Mouse (Mus musculus) lung, postnatal 14 days (tissue): ENCODE data around the gene Lsm11.

Source experiments
- DNase-seq: peaks from one replicate; pipeline ENCODE4 v3.0.0; 2021

Gene Lsm11

GRCm38 (mm10) chr11:45926640-45927082 lies 18.1 kb downstream of the Lsm11 start:
- DNase-seq, result peak; percentile 79

- no peak for DNase-seq
Measured at GRCm38 (mm10) chr11:45925436-45925835, 19.3 kb downstream of the Lsm11 start.

- no peak for DNase-seq
Measured at GRCm38 (mm10) chr11:45921480-45921898, 23.2 kb downstream of the Lsm11 start.

- no peak for DNase-seq
Measured at GRCm38 (mm10) chr11:45921026-45921425, 23.7 kb downstream of the Lsm11 start.

GRCm38 (mm10) chr11:45918836-45919235 lies 25.9 kb downstream of the Lsm11 start:
- DNase-seq, result no peak

- no peak for DNase-seq
Measured at GRCm38 (mm10) chr11:45918018-45918417, 26.7 kb downstream of the Lsm11 start.

GRCm38 (mm10) chr11:45916196-45916595 lies 28.5 kb downstream of the Lsm11 start:
- DNase-seq, result no peak

- no peak for DNase-seq
Measured at GRCm38 (mm10) chr11:45910701-45911100, 34.0 kb downstream of the Lsm11 start.

- DNase-seq, result no peak
Measured at GRCm38 (mm10) chr11:45908894-45909293, 35.8 kb downstream of the Lsm11 start.

GRCm38 (mm10) chr11:45908070-45908469 lies 36.7 kb downstream of the Lsm11 start:
- no peak for DNase-seq

- no peak for DNase-seq
Measured at GRCm38 (mm10) chr11:45907301-45907700, 37.4 kb downstream of the Lsm11 start.

- DNase-seq, result no peak
Measured at GRCm38 (mm10) chr11:45906109-45906786, 38.5 kb downstream of the Lsm11 start.

- DNase-seq, result no peak
Measured at GRCm38 (mm10) chr11:45900233-45901015, 44.3 kb downstream of the Lsm11 start.

GRCm38 (mm10) chr11:45897392-45897791 lies 47.3 kb downstream of the Lsm11 start:
- DNase-seq, result no peak

GRCm38 (mm10) chr11:45892861-45893360 lies 51.8 kb downstream of the Lsm11 start:
- DNase-seq, result no peak

- no peak for DNase-seq
Measured at GRCm38 (mm10) chr11:45890423-45890822, 54.3 kb downstream of the Lsm11 start.

GRCm38 (mm10) chr11:45889981-45890380 lies 54.8 kb downstream of the Lsm11 start:
- no peak for DNase-seq

- no peak for DNase-seq
Measured at GRCm38 (mm10) chr11:45888471-45889030, 56.2 kb downstream of the Lsm11 start.

- no peak for DNase-seq
Measured at GRCm38 (mm10) chr11:45886596-45886995, 58.1 kb downstream of the Lsm11 start.

- DNase-seq, result no peak
Measured at GRCm38 (mm10) chr11:45885606-45886230, 59.0 kb downstream of the Lsm11 start.

- no peak for DNase-seq
Measured at GRCm38 (mm10) chr11:45884029-45884428, 60.7 kb downstream of the Lsm11 start.

- DNase-seq, result peak; percentile 54
Measured at GRCm38 (mm10) chr11:45883270-45883931, 61.3 kb downstream of the Lsm11 start.

- DNase-seq, result no peak
Measured at GRCm38 (mm10) chr11:45881683-45882068, 63.1 kb downstream of the Lsm11 start.
